Mouse (Mus musculus) liver, embryonic 14.5 days (tissue): ENCODE results near the gene Fbxo39.

Source experiments
- CTCF ChIP-seq: IDR thresholded peaks from 2 replicates; pipeline ENCODE4 v1.5.1; 2016; ENCODE audit warnings: antibody characterized with exemption, low read depth, control low read depth
- EP300 ChIP-seq: IDR thresholded peaks from 2 replicates; pipeline ENCODE4 v1.6.1; 2016; ENCODE audit warnings: antibody characterized with exemption, low read depth

DNA sequence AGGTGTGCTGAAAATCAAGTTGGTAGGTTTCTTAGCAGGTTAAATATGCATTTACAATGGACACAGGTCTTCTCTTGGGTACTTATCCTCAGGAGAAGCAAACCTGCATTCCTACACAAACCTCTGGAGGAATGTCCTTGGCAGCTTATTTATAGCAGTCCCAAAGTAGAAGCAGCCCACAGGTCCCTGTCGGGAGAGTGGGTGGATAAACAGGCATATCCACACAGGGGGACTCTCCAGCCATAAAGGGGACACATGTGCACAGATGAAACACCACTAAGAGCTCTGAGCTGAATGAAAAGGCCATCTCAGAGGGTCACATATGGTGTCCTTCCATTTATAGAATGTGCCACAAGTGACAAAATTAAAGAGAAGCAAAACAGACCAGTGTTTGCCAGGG, 42.5 kb upstream of the Fbxo39 start:
- no peak for TF ChIP-seq CTCF
- TF ChIP-seq EP300, result no peak
